Mouse (Mus musculus): ENCODE results near the gene Agap2. TPM values are rescaled to one million over a fixed set of nuclear protein-coding genes. Genes with fewer than 3 reads are reported as not detected.

Gene Agap2
- polyA plus RNA-seq, 1 experiment from 2014 or later, result 6.7 TPM

DNA sequence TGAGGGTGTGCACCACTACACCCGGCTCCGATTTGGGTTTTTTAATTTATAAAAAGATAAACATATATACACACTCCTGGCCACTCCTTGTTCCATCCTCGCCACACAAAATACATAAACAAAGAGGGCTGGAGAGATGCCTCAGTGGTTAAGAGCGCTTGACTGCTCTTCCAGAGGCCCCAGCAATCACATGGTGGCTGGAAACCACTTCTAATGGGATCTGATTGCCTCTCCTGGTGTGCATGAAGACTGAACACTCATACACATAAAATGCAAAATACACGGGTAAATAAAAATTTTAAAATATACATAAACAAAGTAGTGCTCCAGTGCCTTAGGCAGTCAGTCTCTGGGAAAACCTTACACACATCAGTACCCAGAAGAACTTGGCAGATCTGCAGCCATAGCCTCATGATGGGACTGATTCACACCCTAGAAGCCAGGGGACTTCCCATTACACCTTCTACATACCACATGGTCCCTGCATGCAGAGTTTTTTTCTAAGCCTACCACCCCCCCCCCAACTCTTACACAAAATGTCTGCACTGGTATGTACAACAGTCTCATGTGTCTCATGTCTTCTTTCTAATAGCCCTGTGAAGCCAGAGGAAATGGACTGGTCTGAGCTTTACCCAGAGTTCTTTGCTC lies 32.5 kb upstream of the Agap2 start:
- H3K27ac ChIP-seq, result no peak overlapping the region
- peak overlapping the region; percentile 98 for H3K4me2 ChIP-seq (replicated peaks)
- peak overlapping the region; percentile 82 for H3K9ac ChIP-seq
- H3K9me3 ChIP-seq (ENCODE audit: control insufficient read depth, low read length), result no peaks in the 10 kb centered on the region
- 18% methylated on average over 5 of the region's 5 CpGs for whole genome bisulfite sequencing
- H3K4me1 ChIP-seq (replicated peaks; ENCODE audit: control insufficient read depth, insufficient read depth, low read length), result peaks cover 6% of the 10 kb centered on the region
- H3K4me3 ChIP-seq (replicated peaks; ENCODE audit: low read length), result peak overlapping the region; percentile 63
- no peak for ATAC-seq (ENCODE audit: low FRiP score)
- DNase-seq (ENCODE audit: low spot score), result no peak
- peaks cover 6% of the 10 kb centered on the region; the same call in 1 of the 2 replicates for H3K36me3 ChIP-seq (replicated peaks; ENCODE audit: control insufficient read depth, insufficient read depth)
- peaks cover 14% of the 10 kb centered on the region for H3K27me3 ChIP-seq (ENCODE audit: control insufficient read depth, insufficient read depth, low read length)

DNA sequence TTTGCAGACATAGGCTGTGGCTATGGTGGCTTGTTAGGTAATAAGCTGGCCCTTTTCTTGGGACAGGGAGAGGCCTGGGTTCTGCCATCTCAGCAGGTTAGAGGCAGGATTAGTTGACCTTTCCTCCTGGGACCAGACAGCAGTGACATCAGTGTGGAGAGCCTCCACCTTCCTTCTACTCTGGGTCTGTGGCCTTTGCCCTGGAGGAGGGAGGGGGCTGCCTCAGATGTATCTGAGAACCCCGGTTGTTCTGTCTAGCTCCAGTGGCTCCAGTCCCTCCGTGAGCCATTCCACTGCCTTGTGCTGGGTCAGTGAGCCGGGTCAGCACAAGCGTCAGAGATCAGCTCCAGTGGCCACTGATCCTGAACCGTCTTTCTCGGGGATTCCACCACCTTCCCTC lies 31.9 kb upstream of the Agap2 start:
- no peak overlapping the region for H3K27ac ChIP-seq
- WGBS, result 78% methylated on average over 6 of the region's 6 CpGs
- H3K36me3 ChIP-seq (replicated peaks; ENCODE audit: control insufficient read depth, insufficient read depth), result peaks cover 6% of the 10 kb centered on the region; the same call in 1 of the 2 replicates
- H3K9me3 ChIP-seq (ENCODE audit: control insufficient read depth, low read length), result no peaks in the 10 kb centered on the region
- peaks cover 20% of the 10 kb centered on the region for H3K27me3 ChIP-seq (ENCODE audit: control insufficient read depth, insufficient read depth, low read length)
- no peak for ATAC-seq (ENCODE audit: low FRiP score)
- DNase-seq (ENCODE audit: low spot score), result no peak
- no peak overlapping the region for H3K4me3 ChIP-seq (replicated peaks; ENCODE audit: low read length)
- H3K9ac ChIP-seq, result no peak overlapping the region
- peak overlapping the region; percentile 98; the same call in 1 of the 2 replicates for H3K4me2 ChIP-seq (replicated peaks)
- peaks cover 6% of the 10 kb centered on the region for H3K4me1 ChIP-seq (replicated peaks; ENCODE audit: control insufficient read depth, insufficient read depth, low read length)

DNA sequence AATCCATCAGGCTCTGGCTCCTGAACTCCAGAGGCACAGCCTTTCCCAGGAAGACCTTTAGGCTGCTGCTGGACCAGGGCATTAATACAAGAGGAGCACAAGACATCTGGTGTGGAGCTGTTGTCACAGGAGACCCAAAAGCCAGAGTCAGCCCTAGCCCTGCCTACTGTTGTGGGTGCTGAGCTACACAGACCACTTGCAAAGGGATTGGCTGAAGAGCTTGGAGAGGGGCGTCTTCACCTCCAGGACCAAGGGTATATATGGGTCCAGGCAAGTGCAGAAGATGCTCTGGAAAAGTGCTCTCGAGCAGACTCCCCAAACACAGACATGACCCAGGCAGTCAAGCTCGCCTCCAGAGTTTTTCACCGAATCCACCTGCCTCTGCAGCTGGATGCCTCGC lies 27.1 kb upstream of the Agap2 start, which contains the start of gene Cyp27b1:
Gene Cyp27b1, plus strand, starts transcription at position 297 of the 400 bp plus-strand sequence.
- 37% methylated on average over 5 of the region's 5 CpGs for WGBS
- peaks cover 7% of the 10 kb centered on the region for H3K36me3 ChIP-seq (replicated peaks; ENCODE audit: control insufficient read depth, insufficient read depth)
- no peaks in the 10 kb centered on the region for H3K4me1 ChIP-seq (replicated peaks; ENCODE audit: control insufficient read depth, insufficient read depth, low read length)
- H3K4me3 ChIP-seq (replicated peaks; ENCODE audit: low read length), result peak within 1 kb of the TSS; percentile 11; the same call in 1 of the 2 replicates
- no peak within 1 kb of the TSS for H3K9ac ChIP-seq
- no peaks in the 10 kb centered on the region for H3K9me3 ChIP-seq (ENCODE audit: control insufficient read depth, low read length)
- DNase-seq (ENCODE audit: low spot score) (no peak), ATAC-seq (ENCODE audit: low FRiP score) (no peak)
- H3K27ac ChIP-seq, result no peak within 1 kb of the TSS
- no peak within 1 kb of the TSS for H3K4me2 ChIP-seq (replicated peaks)
- peaks cover 53% of the 10 kb centered on the region for H3K27me3 ChIP-seq (ENCODE audit: control insufficient read depth, insufficient read depth, low read length)

DNA sequence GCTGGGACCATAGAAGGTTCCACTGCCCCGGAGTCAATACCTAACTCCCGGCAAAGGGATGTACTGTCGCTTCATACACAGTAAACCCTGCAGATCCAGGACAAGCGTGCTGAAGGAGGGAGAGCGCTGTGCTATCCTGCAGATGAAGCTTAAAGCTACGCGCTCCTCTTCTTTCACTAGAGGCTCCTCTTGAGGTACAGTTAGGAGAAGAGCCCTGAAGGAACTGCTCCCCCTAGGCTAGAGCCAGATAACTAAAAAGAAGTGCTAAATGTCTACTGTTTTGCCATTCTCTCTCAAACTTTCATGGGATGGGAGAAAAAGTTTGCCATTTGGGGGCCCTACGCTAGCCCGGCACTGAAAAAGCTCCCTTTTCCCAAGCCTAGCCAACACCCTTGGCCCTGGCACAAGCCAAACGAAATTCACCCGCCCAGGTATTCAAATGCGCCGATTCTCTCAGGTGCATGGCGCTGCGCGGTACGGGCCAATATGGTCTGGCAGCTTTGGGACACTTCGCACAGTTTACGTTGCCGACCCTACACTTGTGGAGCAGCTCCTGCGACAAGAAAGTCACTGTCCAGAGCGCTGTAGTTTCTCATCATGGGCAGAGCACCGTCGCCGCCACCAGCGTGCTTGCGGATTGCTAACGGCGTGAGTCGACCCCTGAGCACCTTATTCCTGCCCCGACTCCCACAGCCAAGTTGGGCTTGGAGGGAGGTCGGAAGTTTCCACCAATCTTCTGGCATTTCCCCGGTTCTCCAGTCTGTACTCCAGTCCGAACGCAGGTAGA lies 26.3 kb upstream of the Agap2 start:
- Histone ChIP-seq H3K4me3 (replicated peaks; ENCODE audit: low read length) (peak overlapping the region; percentile 11; the same call in 1 of the 2 replicates), H3K9ac (no peak overlapping the region), H3K4me2 (replicated peaks) (no peak overlapping the region), H3K4me1 (replicated peaks; ENCODE audit: control insufficient read depth, insufficient read depth, low read length) (no peaks in the 10 kb centered on the region), H3K9me3 (ENCODE audit: control insufficient read depth, low read length) (no peaks in the 10 kb centered on the region), H3K27ac (no peak overlapping the region), H3K27me3 (ENCODE audit: control insufficient read depth, insufficient read depth, low read length) (peaks cover 53% of the 10 kb centered on the region), H3K36me3 (replicated peaks; ENCODE audit: control insufficient read depth, insufficient read depth) (peaks cover 15% of the 10 kb centered on the region)
- ATAC-seq (ENCODE audit: low FRiP score) (no peak), DNase-seq (ENCODE audit: low spot score) (no peak)
- 4% methylated on average over 35 of the region's 35 CpGs for WGBS

DNA sequence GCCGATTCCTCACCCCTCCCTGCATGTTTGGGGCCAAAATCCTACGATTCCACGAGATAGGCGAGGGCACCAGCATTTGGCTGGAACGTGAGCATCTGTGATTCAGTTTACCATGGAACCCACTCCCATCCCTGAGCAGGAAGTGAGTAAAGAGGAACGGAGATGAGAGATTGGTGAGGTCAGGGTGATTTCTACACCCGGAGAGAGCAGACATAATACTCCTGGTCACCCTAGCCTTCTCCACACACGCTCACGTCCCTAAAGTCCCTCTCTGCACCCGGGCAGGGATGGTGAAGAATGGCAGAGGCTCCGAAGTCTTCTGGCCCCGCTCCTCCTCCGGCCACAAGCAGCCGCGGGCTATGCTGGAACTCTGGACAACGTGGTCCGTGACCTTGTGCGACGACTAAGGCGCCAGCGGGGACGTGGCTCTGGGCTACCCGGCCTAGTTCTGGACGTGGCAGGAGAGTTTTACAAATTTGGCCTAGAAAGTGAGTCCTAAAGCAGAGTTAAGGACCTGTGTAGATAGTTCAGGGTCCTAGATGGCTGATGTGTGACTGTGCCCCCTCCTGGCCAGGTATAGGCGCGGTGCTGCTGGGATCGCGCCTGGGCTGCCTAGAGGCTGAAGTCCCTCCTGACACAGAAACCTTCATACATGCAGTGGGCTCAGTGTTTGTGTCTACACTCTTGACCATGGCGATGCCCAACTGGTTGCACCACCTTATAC lies 25.5 kb upstream of the Agap2 start:
- WGBS, result 4% methylated on average over 29 of the region's 29 CpGs
- Histone ChIP-seq H3K9me3 (ENCODE audit: control insufficient read depth, low read length) (no peaks in the 10 kb centered on the region), H3K4me2 (replicated peaks) (no peak overlapping the region), H3K27ac (no peak overlapping the region), H3K36me3 (replicated peaks; ENCODE audit: control insufficient read depth, insufficient read depth) (peaks cover 23% of the 10 kb centered on the region), H3K4me1 (replicated peaks; ENCODE audit: control insufficient read depth, insufficient read depth, low read length) (no peaks in the 10 kb centered on the region), H3K9ac (no peak overlapping the region), H3K27me3 (ENCODE audit: control insufficient read depth, insufficient read depth, low read length) (peaks cover 53% of the 10 kb centered on the region), H3K4me3 (replicated peaks; ENCODE audit: low read length) (peak overlapping the region; percentile 11; the same call in 1 of the 2 replicates)
- ATAC-seq (ENCODE audit: low FRiP score) (no peak), DNase-seq (ENCODE audit: low spot score) (no peak)

DNA sequence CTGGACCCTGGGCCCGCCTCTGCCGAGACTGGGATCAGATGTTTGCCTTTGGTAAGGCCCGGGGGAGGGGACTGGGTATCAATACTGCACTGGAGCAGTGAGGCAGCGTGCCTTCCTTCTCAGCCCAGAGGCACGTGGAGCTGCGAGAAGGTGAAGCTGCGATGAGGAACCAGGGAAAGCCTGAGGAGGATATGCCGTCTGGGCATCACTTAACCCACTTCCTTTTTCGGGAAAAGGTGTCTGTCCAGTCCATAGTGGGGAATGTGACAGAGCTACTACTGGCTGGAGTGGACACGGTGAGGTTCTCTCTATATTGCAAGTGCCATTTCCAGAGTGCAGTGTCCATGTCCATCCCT lies 25.0 kb upstream of the Agap2 start:
- Histone ChIP-seq H3K9me3 (ENCODE audit: control insufficient read depth, low read length) (no peaks in the 10 kb centered on the region), H3K9ac (no peak overlapping the region), H3K36me3 (replicated peaks; ENCODE audit: control insufficient read depth, insufficient read depth) (peaks cover 23% of the 10 kb centered on the region), H3K4me1 (replicated peaks; ENCODE audit: control insufficient read depth, insufficient read depth, low read length) (no peaks in the 10 kb centered on the region), H3K27me3 (ENCODE audit: control insufficient read depth, insufficient read depth, low read length) (peaks cover 53% of the 10 kb centered on the region), H3K4me3 (replicated peaks; ENCODE audit: low read length) (no peak overlapping the region), H3K27ac (no peak overlapping the region), H3K4me2 (replicated peaks) (no peak overlapping the region)
- 23% methylated on average over 10 of the region's 10 CpGs for WGBS
- ATAC-seq (ENCODE audit: low FRiP score) (no peak), DNase-seq (ENCODE audit: low spot score) (no peak)

DNA sequence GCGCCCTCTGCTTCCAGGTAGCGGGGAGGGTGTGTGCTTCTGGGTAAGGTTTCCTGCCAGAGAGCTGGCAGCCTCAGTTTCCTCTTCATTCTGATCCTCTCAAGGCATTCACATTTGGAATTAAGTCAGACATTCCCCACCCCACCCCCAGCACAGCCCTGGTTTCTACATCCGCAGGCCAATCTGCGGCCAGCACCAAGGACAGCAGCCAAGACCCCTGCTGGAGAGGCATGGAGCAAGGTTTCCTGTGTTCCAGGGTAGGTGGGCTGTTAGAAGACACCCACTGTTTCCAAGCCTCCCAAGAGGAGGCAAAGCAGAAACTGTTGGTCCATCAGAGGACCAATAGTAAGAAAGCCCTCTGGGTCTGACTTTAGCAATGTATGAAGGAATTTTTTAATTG lies 20.4 kb upstream of the Agap2 start:
- Histone ChIP-seq H3K27ac (no peak overlapping the region), H3K4me2 (replicated peaks) (no peak overlapping the region), H3K36me3 (replicated peaks; ENCODE audit: control insufficient read depth, insufficient read depth) (peaks cover 52% of the 10 kb centered on the region), H3K9ac (no peak overlapping the region), H3K27me3 (ENCODE audit: control insufficient read depth, insufficient read depth, low read length) (peaks cover 30% of the 10 kb centered on the region), H3K4me1 (replicated peaks; ENCODE audit: control insufficient read depth, insufficient read depth, low read length) (peaks cover 11% of the 10 kb centered on the region), H3K4me3 (replicated peaks; ENCODE audit: low read length) (no peak overlapping the region), H3K9me3 (ENCODE audit: control insufficient read depth, low read length) (no peaks in the 10 kb centered on the region)
- WGBS, result 74% methylated on average over 4 of the region's 4 CpGs
- DNase-seq (ENCODE audit: low spot score), result no peak
- ATAC-seq (ENCODE audit: low FRiP score), result no peak

DNA sequence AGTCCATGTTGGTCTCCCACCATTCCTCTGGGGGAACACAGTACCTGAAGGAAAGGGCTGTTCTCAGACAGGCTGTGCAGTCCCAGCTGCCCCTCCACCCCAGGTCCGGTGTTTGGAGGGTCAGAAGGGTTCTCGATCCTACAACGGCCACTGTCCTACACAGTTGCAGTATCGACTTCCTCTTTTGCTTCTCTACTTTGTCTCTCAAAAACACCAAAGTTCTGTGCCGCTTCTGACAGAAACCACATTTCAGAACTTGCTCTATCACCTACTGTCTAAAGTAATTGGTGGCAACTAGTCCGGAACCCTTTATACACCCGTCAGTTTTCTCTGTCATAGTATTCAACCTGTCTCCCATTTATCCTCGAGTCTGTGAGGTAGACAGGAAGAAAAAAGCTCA lies 19.7 kb upstream of the Agap2 start:
- Histone ChIP-seq H3K4me1 (replicated peaks; ENCODE audit: control insufficient read depth, insufficient read depth, low read length) (peaks cover 11% of the 10 kb centered on the region), H3K27ac (no peak overlapping the region), H3K9ac (no peak overlapping the region), H3K4me2 (replicated peaks) (no peak overlapping the region), H3K4me3 (replicated peaks; ENCODE audit: low read length) (no peak overlapping the region), H3K27me3 (ENCODE audit: control insufficient read depth, insufficient read depth, low read length) (peaks cover 22% of the 10 kb centered on the region), H3K9me3 (ENCODE audit: control insufficient read depth, low read length) (no peaks in the 10 kb centered on the region), H3K36me3 (replicated peaks; ENCODE audit: control insufficient read depth, insufficient read depth) (peaks cover 52% of the 10 kb centered on the region)
- ATAC-seq (ENCODE audit: low FRiP score) (no peak), DNase-seq (ENCODE audit: low spot score) (no peak)
- WGBS, result 91% methylated on average over 8 of the region's 8 CpGs

DNA sequence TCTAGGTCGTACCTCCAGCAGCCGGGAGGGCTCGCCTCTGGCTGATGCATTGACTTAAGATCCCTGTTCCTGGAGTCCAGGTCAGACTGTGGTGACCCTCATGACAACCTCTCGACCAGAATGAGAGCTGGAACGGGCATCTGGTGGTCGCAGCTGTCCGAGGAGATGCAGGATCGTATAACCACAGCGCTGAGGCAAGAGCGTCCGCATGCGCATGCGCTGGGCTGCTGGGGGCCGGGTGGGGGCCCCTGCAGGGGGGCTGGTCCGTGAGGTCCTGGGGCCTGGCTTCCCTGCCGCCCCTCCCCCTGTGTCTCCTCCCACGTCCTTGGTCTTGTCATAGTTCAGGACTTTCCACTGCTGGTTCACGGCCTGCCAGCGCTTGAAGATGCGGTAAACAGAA lies 18.6 kb upstream of the Agap2 start:
- no peak overlapping the region for H3K4me3 ChIP-seq (replicated peaks; ENCODE audit: low read length)
- no peak overlapping the region for H3K4me2 ChIP-seq (replicated peaks)
- DNase-seq (ENCODE audit: low spot score) (no peak), ATAC-seq (ENCODE audit: low FRiP score) (no peak)
- 91% methylated on average over 20 of the region's 20 CpGs for WGBS
- H3K27ac ChIP-seq, result no peak overlapping the region
- peaks cover 52% of the 10 kb centered on the region for H3K36me3 ChIP-seq (replicated peaks; ENCODE audit: control insufficient read depth, insufficient read depth)
- no peak overlapping the region for H3K9ac ChIP-seq
- H3K27me3 ChIP-seq (ENCODE audit: control insufficient read depth, insufficient read depth, low read length), result peaks cover 12% of the 10 kb centered on the region
- peaks cover 18% of the 10 kb centered on the region for H3K4me1 ChIP-seq (replicated peaks; ENCODE audit: control insufficient read depth, insufficient read depth, low read length)
- H3K9me3 ChIP-seq (ENCODE audit: control insufficient read depth, low read length), result no peaks in the 10 kb centered on the region
